Mouse (Mus musculus) heart, postnatal 0 days (tissue): ENCODE results near the gene Scoc.

Source experiments
- CTCF ChIP-seq: IDR thresholded peaks from 2 replicates; pipeline ENCODE4 v1.5.1; 2016; ENCODE audit warnings: antibody characterized with exemption, control low read depth, low read depth
- EP300 ChIP-seq: IDR thresholded peaks from 2 replicates; pipeline ENCODE4 v1.6.1; 2016; ENCODE audit warnings: antibody characterized with exemption, low read depth

DNA sequence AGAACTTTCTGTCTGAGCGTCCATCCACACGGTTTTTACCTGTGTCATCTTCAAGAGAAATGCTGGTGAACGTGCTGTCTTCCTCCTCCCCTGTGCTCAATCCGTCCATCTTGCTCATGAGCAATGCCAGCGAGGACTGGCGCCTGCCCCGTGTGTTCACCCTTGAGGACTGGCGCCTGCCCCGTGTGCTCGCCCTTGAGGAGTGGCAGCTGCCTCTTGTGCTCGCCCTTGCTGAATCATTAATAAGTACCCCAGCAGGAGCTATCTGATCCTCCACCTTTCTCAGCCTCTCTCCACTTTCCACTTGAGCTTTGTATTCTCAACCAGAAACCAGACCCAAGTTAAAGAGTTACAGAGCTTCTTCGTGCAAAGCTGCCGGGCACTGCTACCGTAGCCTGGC lies at the start of gene Scoc:
- TF ChIP-seq CTCF (no peak), EP300 (no peak)
